Mouse (Mus musculus): ENCODE data around the gene Itgad.

- no peak for TF ChIP-seq CTCF (IDR thresholded peaks at IDR 0.05; ENCODE audit: low read depth, low read length)
- TF ChIP-seq POLR2A (IDR thresholded peaks at IDR 0.05; ENCODE audit: insufficient read depth, low read length): no peak
Measured at GRCm38 (mm10) chr7:128236426-128236825, 82.2 kb downstream of the Itgad start.
